Mouse (Mus musculus) lung, embryonic 14.5 days (tissue): ENCODE measurements around the gene Mrpl43. TPM values are rescaled to one million over a fixed set of nuclear protein-coding genes. Genes with fewer than 3 reads are reported as not detected.

Source experiments
- ATAC-seq: fragments of 200-750 bp; cut with Nextera tagmentation; 2 replicates; pipeline ENCODE4 v1.8.0; 2017; ENCODE audit warnings: mild to moderate bottlenecking, moderate TSS enrichment, moderate library complexity; ENCODE audit not compliant: insufficient read depth
- DNase-seq: peaks from one replicate; pipeline ENCODE4 v3.0.0-alpha.2; 2015
- H3K27ac ChIP-seq: fragments of 300-500 bp; sonication (generic); 2 replicates; pipeline ENCODE4 v1.5.1; 2014; ENCODE audit warnings: low read depth, mild to moderate bottlenecking, moderate library complexity
- H3K27me3 ChIP-seq: fragments of 300-500 bp; sonication (generic); 2 replicates; pipeline ENCODE4 v1.6.1; 2014; ENCODE audit warnings: low read length, control low read depth; ENCODE audit not compliant: insufficient read depth
- H3K36me3 ChIP-seq: fragments of 300-500 bp; sonication (generic); 2 replicates; pipeline ENCODE4 v1.6.1; 2014; ENCODE audit warnings: control low read depth; ENCODE audit not compliant: insufficient read depth
- H3K4me1 ChIP-seq: fragments of 300-500 bp; sonication (generic); 2 replicates; pipeline ENCODE4 v1.6.1; 2014; ENCODE audit warnings: antibody characterized with exemption, control low read depth; ENCODE audit not compliant: insufficient read depth
- H3K4me2 ChIP-seq: fragments of 300-500 bp; sonication (generic); 2 replicates; pipeline ENCODE4 v1.6.1; 2014; ENCODE audit warnings: mild to moderate bottlenecking
- H3K4me3 ChIP-seq: fragments of 300-500 bp; sonication (generic); 2 replicates; pipeline ENCODE4 v1.5.1; 2014; ENCODE audit warnings: low read depth, low read length
- H3K9ac ChIP-seq: fragments of 300-500 bp; sonication (generic); 2 replicates; pipeline ENCODE4 v1.6.1; 2014
- H3K9me3 ChIP-seq: fragments of 300-500 bp; sonication (generic); 2 replicates; pipeline ENCODE4 v1.6.1; 2016; ENCODE audit warnings: low read depth, low read length, control low read depth
- CTCF ChIP-seq: IDR thresholded peaks from 2 replicates; pipeline ENCODE4 v1.5.1; 2016; ENCODE audit warnings: antibody characterized with exemption, low read depth
- WGBS: fragments of 180-500 bp; shearing (Covaris S2); extraction: QIAGEN DNeasy Blood & Tissue Kit; methylation state at CpG from one replicate; pipeline ENCODE4 v1.1.7; 2014; 5-methylcytosine and 5-hydroxymethylcytosine counted together
- polyA plus RNA-seq: library from polyadenylated mRNA; unstranded; fragments of >200 nt; fragmentation: Nextera tagmentation; extraction: Ambion mirVana; gene quantifications from 2 replicates; pipeline ENCODE4 v1.2.1, GENCODE M21; 2014

Mrpl43 gene
- 61.3 and 63.6 TPM in 2 replicates for polyA plus RNA-seq

DNA sequence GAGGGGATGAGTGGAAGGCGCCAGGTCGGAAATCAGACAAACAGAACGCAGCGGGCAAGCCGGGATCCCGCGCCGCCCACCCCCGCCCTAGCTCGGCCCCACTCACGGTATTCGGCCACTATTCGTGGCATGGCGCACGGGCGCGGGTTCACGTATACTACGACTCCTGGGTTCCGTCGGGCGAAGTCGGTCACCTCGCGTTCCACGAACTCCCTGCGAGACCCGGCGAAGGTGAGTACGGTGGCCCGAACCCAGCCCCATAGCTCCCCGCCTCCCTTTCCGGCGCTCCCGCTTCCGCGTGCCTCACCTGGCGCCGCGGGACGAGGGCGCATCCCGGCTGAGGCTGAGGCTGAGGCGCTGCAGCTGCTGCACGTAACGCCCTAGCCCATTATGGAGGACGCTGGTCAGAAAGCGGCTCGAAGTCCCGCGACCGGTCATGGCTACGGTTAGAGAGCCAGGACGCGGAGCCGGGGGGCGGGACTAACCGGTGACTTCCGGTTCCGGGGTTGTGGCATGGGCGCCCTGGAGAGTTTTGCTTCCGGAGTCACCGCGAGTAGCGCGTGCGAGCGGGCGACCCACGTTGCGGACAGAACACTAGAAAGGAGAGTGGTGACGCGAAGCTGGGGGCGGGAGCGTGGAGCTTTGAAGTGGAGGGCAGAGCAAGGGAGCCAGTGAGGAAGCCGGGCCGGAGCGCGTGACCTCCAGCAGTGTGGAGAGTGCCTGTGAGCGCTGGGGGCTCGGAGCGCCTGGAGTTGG, at the start of gene Mrpl43:
Gene Mrpl43, minus strand, starts transcription at position 486 of the 756 bp plus-strand sequence.
- WGBS = under 1% methylated on average over 82 of the region's 82 CpGs
- ATAC-seq = peak; percentile 92
- peak within 1 kb of the TSS; percentile 72 for H3K9ac ChIP-seq
- H3K27ac ChIP-seq = peak within 1 kb of the TSS; percentile 80; the same call in 1 of the 2 replicates
- peak within 1 kb of the TSS; percentile 92 for H3K4me2 ChIP-seq
- TF ChIP-seq CTCF = no peak
- H3K9me3 ChIP-seq = no peaks in the 10 kb centered on the region
- H3K4me3 ChIP-seq = peak within 1 kb of the TSS; percentile 97
- peak; percentile 96 for DNase-seq
- peaks cover 53% of the 10 kb centered on the region for H3K36me3 ChIP-seq
- H3K4me1 ChIP-seq = peaks cover 14% of the 10 kb centered on the region
- H3K27me3 ChIP-seq = no peaks in the 10 kb centered on the region

DNA sequence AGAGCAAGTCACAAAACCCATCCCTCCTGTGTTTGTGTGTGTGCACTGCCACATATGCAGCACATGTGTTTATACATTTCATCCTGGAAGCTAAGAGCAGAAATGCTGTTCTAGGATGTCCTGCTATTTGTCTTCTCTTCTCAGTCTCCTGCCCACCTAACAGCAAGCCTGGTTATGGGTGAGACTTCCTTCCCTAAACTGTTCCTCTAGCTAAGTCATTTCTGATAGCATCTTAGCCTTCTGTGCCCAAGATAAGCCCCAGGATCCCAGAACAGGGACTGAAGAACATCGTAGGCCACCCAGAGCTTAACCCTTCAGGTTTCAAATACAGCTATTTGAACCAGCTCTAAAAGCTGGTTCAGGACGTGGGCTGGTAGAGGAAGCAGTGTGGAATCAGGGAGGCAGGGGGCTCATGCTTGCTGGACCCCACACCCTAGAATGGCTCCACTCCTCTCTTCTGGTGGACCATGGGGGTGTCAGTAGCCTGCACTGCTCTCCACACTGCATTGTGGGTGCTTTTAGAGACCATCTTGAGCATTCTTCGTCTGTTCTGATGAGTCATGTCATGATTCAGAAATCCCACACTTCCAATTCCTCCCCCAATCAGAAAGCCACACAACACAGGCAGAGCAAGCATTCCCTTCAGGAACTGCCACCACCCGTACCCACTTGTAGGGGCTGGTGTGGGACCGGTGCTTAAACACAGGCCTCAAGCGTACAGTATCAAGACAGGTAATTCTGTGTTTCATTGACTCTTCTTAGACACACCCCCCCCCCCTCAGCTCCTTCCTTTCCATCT, 48.8 kb upstream of the Mrpl43 start:
- DNase-seq = no peak
- WGBS = 81% methylated on average over 6 of the region's 6 CpGs
- H3K9me3 ChIP-seq = no peaks in the 10 kb centered on the region
- no peak overlapping the region for H3K27ac ChIP-seq
- H3K27me3 ChIP-seq = no peaks in the 10 kb centered on the region
- no peak for ATAC-seq
- H3K9ac ChIP-seq = no peak overlapping the region
- H3K4me3 ChIP-seq = no peak overlapping the region
- TF ChIP-seq CTCF = no peak
- H3K4me2 ChIP-seq = no peak overlapping the region
- H3K36me3 ChIP-seq = peaks cover 32% of the 10 kb centered on the region; the same call in 1 of the 2 replicates
- H3K4me1 ChIP-seq = peaks cover 12% of the 10 kb centered on the region

DNA sequence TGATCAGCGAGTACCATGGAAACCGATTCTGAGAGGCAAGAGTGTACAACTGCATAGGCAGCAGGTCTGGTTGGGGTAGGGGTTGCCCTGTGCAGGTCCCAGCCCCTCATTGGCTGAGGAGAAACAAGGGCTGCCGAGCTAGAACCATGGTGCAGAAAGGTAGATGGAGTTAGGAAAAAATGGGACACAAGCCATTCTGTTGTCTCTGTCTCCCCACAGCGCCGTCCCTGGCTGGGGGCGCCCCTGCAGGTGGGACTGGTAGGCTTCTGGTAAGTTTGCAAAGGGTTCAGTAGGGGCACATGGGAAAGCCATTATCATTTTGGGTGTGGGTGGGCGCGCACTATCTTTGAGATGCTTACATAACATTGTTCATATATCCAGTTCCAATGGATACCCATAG, 47.2 kb upstream of the Mrpl43 start:
- peaks cover 12% of the 10 kb centered on the region for H3K4me1 ChIP-seq
- WGBS = 87% methylated on average over 8 of the region's 8 CpGs
- DNase-seq = no peak
- H3K27ac ChIP-seq = no peak overlapping the region
- no peak for ATAC-seq
- H3K27me3 ChIP-seq = no peaks in the 10 kb centered on the region
- H3K9me3 ChIP-seq = no peaks in the 10 kb centered on the region
- no peak overlapping the region for H3K4me2 ChIP-seq
- peaks cover 33% of the 10 kb centered on the region; the same call in 1 of the 2 replicates for H3K36me3 ChIP-seq
- no peak for TF ChIP-seq CTCF
- no peak overlapping the region for H3K4me3 ChIP-seq
- H3K9ac ChIP-seq = no peak overlapping the region

DNA sequence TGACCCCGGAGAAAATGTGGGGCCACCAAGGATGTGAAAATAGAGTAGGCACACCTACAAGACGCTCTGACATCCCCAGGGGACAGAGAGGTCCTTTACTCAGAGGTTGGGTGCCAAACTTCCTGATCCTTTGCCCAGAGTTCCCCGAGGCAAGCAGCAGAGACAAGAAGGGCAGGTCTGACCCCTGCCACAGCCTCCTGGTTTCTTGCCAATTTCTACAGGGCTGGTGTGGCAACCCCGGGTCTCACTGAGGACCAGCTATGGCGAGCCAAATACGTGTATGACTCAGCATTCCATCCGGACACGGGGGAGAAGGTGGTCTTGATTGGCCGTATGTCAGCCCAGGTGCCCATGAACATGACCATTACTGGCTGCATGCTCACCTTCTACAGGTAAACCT, 43.3 kb upstream of the Mrpl43 start:
- Histone ChIP-seq H3K27ac (no peak overlapping the region), H3K36me3 (peaks cover 30% of the 10 kb centered on the region; the same call in 1 of the 2 replicates), H3K4me1 (0 out of 2 replicates have a peak, but pooled peaks cover 7% of the 10 kb centered on the region), H3K9me3 (no peaks in the 10 kb centered on the region), H3K4me2 (no peak overlapping the region), H3K27me3 (peaks cover 18% of the 10 kb centered on the region), H3K9ac (no peak overlapping the region), H3K4me3 (no peak overlapping the region)
- no peak for DNase-seq
- TF ChIP-seq CTCF = no peak
- no peak for ATAC-seq
- 66% methylated on average over 9 of the region's 9 CpGs for WGBS

DNA sequence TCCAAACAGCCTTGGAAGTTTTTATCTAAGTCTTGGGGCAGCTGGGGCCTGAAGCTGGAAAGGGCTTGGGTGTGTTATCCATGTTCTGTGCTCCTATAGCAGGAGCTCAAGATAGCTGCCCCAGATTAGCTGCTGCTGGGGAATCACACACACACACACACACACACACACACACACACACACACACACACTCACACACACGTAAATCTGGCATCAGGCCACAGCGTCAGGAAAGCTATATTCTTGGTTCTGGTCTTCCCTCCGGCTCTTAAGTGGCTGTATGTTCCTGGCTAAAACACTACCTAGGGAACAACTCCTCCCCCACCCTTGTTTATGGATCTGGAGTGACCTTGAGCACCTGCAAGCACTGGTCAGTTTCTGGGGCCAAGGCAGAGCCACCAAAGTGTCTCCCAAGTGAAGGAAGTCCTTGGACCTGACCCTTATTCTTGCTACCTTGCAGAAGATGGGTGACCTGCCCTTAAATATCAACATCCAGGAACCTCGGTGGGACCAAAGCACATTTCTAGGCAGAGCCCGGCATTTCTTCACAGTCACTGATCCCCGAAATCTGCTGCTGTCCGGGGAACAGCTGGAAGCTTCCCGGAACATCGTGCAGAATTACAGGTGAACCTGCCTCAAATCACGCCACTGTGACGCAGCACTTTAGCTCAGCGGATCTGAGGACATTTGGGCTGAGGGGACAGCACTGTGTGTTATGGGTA, 42.6 kb upstream of the Mrpl43 start:
- Histone ChIP-seq H3K9ac (peak overlapping the region; percentile 58), H3K4me1 (0 out of 2 replicates have a peak, but pooled peaks cover 7% of the 10 kb centered on the region), H3K4me3 (peak overlapping the region; percentile 41)

DNA sequence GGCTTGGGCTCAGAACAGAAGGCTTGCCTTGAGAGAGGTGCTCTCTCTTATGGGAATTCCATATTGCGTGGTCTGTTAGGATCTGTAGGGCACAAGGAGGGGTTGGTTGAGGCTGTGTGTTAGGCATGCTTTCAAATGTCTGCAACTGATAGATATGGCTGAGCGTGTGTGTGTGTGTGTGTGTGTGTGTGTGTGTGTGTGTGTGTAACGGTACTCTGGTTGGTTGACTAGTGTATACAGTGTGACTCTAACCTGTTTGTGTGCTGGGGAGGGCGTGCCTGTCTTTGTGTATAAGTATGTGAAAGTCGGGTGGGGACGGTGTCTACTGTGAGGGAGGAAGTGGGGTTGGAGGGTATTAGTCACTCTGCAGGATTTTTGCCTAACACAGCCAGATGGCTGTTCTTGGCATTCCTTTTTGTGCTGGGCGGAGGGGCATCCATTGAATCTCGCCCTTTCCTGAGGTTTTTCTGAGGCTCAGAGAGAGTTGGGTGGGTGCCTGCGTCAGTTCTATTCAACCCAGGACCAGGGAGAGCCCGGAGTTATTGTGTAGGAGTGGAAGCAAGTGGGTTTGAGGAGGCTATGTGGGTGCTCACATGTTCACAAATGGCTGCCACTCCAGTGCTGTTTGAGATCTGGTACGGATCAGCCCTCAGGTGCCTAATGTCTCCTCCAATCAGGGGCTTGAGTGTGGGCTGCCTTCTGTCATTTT, 41.8 kb upstream of the Mrpl43 start:
- peaks cover 22% of the 10 kb centered on the region; the same call in 1 of the 2 replicates for H3K36me3 ChIP-seq
- ATAC-seq (peak; percentile 75), DNase-seq (peak; percentile 66)
- H3K9me3 ChIP-seq = no peaks in the 10 kb centered on the region
- peak overlapping the region; percentile 41 for H3K4me3 ChIP-seq
- peak overlapping the region; percentile 92 for H3K27ac ChIP-seq
- H3K4me1 ChIP-seq = 0 out of 2 replicates have a peak, but pooled peaks cover 7% of the 10 kb centered on the region
- WGBS = 19% methylated on average over 11 of the region's 11 CpGs
- no peak for TF ChIP-seq CTCF
- H3K27me3 ChIP-seq = peaks cover 28% of the 10 kb centered on the region
- peak overlapping the region; percentile 91 for H3K4me2 ChIP-seq
- H3K9ac ChIP-seq = peak overlapping the region; percentile 58

More for the DNA sequence above, 42.6 kb upstream of the Mrpl43 start:
- peaks cover 24% of the 10 kb centered on the region for H3K27me3 ChIP-seq
- no peak for TF ChIP-seq CTCF
- peak overlapping the region; percentile 91 for H3K4me2 ChIP-seq
- no peak for ATAC-seq
- H3K36me3 ChIP-seq = peaks cover 24% of the 10 kb centered on the region; the same call in 1 of the 2 replicates
- peak overlapping the region; percentile 92 for H3K27ac ChIP-seq
- no peak for DNase-seq
- H3K9me3 ChIP-seq = no peaks in the 10 kb centered on the region
- WGBS = 77% methylated on average over 12 of the region's 12 CpGs
